Mouse (Mus musculus): Measurements from ENCODE around the gene Lrrc75b.

Gene Lrrc75b

DNA sequence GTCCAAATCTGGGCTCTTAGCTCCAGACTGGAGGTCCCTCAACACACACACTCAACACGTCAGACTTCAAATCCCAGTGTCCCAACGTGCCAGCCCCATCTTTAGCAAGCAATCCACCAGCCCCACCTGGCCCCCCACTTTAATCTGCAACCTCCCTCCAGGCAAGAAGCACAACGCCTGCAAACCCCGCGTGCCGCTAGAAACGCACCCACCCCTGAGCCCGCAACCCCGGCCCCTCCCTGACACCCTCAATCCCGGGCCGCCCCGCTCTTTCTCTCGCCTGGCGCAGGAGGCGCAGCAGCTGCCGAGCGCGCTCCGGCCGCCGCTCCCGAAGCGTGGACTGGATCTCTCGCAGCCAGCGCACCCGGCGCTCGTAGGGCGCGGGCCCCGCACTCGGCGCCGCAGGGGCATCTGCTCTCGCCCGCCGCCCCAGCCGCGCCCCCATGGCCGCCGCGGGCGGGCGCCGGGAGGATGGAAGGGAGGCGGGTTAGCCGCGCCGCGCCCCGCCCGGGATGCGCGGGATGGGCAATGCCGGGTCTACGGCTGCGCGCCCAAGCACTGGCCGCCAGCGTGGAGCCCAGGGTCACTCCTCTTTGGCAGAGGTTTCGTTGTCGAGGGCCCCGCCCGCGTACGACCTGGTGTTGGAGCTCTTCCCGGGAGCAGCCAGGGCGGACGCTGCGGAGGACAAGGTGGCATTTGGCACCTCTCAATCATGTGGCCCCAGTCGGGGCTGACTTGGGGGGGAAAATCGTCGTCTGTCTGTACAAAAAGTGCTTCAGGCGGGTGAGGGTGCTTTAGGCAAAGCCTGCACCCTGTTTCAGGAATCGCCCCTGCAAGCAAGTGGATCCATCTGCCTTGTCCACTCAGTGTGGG is at the start of gene Lrrc75b:
Lrrc75b (minus strand) TSS at position 655 of the 873 bp plus-strand sequence.
- DNase-seq: peak; percentile 63

- DNase-seq: no peak
These were observed 48.8 kb upstream of the Lrrc75b start for GRCm38 (mm10) chr10:75608975-75609374.

GRCm38 (mm10) chr10:75607253-75607652 is 47.1 kb upstream of the Lrrc75b start:
- DNase-seq: no peak

DNA sequence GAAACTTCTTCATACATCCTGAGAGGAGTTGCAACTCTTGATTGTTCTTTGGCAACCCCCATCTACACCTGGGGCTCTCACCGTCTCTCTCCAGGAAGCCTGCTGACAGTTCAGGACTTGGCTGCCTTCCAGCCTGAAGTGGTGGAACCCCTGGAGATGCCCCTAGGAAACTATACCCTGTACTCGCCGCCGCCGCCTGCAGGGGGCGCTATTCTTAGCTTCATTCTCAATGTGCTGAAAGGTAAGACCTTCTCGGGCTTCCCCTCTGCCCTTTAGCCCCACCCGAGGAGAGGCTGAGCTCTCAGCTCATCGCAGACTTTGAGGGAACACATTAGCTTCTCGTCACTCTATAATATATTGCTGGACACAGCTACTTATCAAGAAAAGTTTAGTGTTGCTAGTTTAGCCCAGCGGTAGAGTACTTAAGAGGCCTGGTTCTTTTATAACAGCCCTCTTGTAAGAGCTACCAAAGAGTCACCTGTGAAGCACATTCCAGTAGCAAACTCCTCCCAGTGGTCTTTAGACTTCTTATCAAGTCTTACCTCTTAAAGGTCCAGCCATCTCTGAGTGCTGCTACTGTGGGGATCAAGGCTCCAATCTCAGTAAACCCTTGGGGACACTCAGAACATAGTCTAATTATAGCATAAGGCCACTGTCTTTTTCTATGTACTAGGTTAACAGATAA is 45.2 kb upstream of the Lrrc75b start:
- DNase-seq: peak; percentile 32

GRCm38 (mm10) chr10:75600189-75600730 is 40.1 kb upstream of the Lrrc75b start:
- no peak for DNase-seq

- DNase-seq: peak; percentile 82
These were observed 35.9 kb upstream of the Lrrc75b start for GRCm38 (mm10) chr10:75595981-75596380.

- no peak for DNase-seq
These were observed 32.5 kb upstream of the Lrrc75b start for GRCm38 (mm10) chr10:75592585-75592984.

GRCm38 (mm10) chr10:75591211-75591894 is 31.2 kb upstream of the Lrrc75b start:
- peak; percentile 60 for DNase-seq

DNA sequence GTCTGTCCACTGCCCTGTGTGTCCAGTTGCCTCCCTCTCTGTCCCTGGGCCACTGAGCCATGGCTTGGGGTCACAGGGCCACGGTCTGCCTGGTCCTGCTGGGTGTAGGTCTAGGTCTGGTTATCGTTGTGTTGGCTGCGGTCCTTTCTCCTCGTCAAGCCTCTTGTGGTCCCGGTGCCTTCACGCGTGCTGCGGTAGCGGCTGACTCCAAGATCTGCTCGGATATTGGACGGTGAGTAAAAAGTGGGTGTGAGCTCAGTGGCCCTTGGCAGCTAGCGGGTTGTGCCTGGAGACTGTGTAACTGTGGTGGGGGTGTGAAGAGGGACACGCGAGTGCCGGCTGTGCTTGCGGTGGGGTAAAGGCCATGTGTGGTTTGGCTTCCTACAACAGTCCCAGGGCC is 29.5 kb upstream of the Lrrc75b start:
- DNase-seq: peak; percentile 50

GRCm38 (mm10) chr10:75589129-75589528 is 29.0 kb upstream of the Lrrc75b start, which contains the start of gene Ggt5:
Gene Ggt5 (plus strand): TSS chr10:75589340.
- DNase-seq: peak; percentile 84

DNA sequence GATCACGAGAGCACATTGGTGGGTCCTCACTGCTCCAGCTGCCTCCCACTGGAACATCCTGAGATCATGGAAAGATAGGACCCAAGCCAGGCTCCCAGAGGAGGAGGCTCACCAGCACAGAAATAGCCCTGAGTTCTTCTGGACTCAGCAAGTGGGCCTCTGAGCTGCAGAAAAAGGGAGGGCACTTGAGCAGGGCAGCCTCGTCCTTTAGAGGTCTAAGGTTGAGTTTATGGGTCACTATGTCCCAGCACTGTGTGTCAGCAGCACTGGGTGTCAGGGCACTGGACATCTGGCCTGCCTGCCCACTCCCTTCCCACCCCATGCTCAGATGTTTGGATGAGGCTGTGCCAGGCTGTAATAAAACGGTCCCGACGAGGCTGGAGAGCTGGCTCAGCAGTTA is 28.2 kb upstream of the Lrrc75b start:
- peak; percentile 42 for DNase-seq

- no peak for DNase-seq
These were observed 27.7 kb upstream of the Lrrc75b start for GRCm38 (mm10) chr10:75587781-75588180.

GRCm38 (mm10) chr10:75586553-75586879 is 26.4 kb upstream of the Lrrc75b start:
- DNase-seq: no peak

DNA sequence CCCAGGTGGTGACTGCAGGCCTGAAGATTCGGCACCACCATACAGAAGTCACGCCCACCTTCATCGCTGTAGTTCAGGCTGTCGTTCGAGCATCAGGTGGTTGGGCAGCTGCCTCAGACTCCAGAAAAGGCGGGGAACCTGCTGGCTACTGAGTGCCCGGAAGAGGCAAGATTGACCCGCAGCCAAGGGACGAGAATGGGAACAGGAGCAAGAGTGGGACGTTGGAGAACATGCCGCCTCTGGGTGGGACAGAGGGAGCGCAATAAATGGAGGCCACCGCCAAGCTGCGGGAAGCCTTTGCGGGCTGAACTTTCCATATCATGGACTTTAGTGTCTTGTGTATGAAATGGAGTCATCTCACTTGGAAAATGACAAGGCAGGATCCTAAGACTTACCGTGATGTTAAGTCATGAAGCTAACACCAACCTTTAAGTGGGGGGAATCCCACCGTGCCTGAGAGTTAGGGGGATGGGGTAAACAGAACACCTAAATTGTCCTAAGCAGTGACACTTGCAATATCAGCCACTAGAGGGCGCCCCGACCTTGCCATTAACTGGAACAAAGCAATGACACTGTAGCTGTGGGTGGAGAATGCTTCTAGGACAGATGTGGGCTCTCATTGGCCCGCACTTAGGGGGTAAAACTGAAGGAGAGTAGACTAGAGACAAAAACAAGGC is 25.9 kb upstream of the Lrrc75b start:
- peak; percentile 94 for DNase-seq

DNA sequence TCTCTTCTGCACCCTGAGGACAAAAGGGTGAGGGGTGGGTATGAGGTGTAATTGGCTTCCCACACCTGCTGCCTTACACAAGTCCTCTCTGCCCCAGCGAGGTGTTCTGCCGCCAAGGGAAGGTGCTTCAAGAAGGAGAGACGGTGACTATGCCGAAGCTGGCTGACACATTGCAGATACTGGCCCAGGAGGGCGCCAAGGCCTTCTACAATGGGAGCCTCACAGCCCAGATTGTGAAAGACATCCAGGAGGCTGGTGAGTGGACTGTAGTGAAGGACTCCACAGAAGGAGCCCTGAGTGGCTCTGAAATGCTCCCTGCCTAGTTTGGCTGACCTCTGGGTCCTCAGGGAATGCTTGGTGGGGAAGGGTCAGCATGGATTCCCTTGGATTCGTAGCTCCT is 19.0 kb upstream of the Lrrc75b start:
- DNase-seq: no peak

DNA sequence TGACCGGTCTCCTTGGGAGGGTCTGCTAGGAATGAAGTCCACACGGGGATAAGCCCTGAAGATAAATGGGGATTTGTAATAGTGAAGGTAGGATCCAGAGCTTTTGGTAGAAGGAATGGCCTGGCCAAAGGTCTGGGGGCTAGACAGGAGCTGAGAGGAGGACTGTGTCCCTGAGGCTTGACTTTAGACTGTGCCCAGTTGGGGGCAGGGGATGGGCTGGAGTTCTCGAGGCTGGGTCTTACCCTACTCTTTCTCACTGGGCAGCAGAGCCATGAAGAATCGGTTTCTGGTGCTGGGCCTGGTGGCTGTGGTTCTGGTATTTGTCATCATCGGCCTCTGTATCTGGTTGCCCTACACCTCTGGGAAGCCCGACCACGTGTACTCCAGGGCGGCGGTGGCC is 13.8 kb upstream of the Lrrc75b start:
- peak; percentile 51 for DNase-seq

GRCm38 (mm10) chr10:75573181-75573580 is 13.1 kb upstream of the Lrrc75b start:
- DNase-seq: peak; percentile 72

GRCm38 (mm10) chr10:75571937-75572336 is 11.8 kb upstream of the Lrrc75b start:
- no peak for DNase-seq

DNA sequence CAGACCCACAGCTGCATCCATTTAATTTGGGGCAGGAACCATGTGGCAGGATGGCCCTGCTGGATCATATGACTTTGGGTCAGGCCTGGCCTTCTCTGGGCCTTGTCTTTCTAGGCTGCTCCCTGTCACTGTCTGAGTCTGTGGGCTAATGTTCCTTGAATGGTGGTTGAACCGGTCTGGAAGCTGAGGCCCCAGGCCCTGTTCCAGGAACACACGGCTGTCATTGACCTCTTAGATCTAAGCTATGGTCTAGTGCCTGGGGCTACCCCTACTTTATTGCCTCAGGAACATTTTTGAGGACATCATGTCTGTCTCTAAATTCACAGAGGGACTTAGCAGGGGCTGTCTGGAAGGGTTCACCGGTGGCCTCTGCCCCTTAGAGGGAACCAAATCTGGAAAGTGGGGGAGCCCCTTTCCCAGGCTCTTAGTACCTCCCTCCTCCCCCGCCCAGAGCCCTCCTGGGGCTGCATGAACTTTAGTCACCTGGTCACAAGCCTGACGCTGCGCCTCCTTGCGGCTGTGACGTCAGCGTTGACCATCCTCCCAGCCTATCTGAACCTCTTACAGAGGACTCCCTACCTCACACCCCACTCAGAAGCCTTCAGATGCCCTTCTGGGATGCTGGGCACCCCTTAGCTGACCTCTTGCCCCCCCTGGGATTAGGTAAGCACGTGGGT is 11.0 kb upstream of the Lrrc75b start:
- peak; percentile 71 for DNase-seq

DNA sequence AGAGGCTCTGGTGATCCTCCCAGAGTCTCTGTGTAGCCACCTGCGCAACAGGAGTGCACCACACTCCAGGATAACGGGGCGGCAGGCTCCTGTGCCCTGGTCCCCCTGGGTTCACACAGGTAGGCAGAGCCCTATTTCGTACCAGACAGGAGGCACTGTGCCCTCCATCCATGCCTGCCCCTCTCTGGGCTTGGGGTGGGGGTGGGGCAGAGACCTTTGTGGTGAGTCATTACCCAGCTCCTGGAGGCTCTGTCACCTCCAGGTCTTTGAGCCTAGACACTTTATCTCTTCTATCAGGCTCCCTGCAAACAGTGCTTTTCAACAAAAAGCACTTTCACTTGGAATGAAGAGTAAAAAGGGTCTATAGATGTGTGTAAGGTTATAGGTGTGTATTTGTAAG is 8.7 kb upstream of the Lrrc75b start:
- peak; percentile 47 for DNase-seq

GRCm38 (mm10) chr10:75568441-75568840 is 8.3 kb upstream of the Lrrc75b start:
- peak; percentile 63 for DNase-seq

GRCm38 (mm10) chr10:75568029-75568428 is 7.9 kb upstream of the Lrrc75b start:
- peak; percentile 15 for DNase-seq

Data from kidney, postnatal 10 days (tissue).